Mouse (Mus musculus) right cerebral cortex, postnatal 25 days (tissue): ENCODE measurements around the gene Ppfia3.
"Not testable (repeated sequence)": the region's sequence is repeated elsewhere in the genome, so short reads cannot be mapped to it uniquely, and the experiment has no call there.

Experiments used
- DNase-seq: peaks from one replicate; pipeline ENCODE4 v3.0.0; 2022

Ppfia3 gene

GRCm38 (mm10) chr7:45376057-45376456 is 9.2 kb upstream of the Ppfia3 start:
- peak; percentile 44 for DNase-seq

- DNase-seq: no peak
These were observed 7.8 kb upstream of the Ppfia3 start for GRCm38 (mm10) chr7:45374620-45375019.

GRCm38 (mm10) chr7:45372371-45372770 is 5.6 kb upstream of the Ppfia3 start:
- no peak for DNase-seq

- DNase-seq: peak; percentile 91
These were observed 3.9 kb upstream of the Ppfia3 start, which contains the start of gene Lin7b for GRCm38 (mm10) chr7:45370475-45371311. Gene Lin7b (minus strand): TSS chr7:45370583.

DNA sequence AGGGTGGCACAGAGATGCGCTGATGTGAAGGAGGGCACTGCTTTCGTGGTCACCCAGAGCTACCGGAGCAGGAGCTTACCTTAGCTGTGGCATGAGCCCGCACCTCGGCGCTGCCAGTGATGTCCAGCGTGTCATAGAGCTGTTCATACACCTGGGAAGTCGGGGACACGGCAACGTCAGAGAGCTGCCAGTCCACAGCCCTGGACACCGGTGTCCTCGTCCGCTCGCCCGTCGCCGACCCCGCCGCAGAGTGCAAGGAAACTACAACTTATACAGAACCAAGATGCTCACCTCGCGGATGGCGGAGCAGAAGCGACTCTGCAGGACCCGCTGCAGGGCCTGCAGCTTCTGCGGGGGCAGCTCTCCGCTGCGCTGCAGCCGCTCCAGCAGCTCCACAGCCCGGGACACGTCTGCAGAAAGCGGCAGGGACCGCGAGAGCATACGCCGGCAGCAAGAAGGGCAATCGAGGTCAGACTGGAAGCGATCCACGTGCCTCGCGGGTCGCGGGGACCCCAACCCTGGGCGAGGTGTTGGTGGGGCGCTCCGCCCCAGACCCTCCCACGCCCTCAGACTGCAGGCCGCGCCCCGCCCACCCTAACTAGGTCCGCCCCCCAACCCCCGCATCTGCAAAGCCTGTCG is 3.1 kb upstream of the Ppfia3 start:
- DNase-seq: no peak

- no peak for DNase-seq
These were observed 2.4 kb upstream of the Ppfia3 start for GRCm38 (mm10) chr7:45369022-45369745.

GRCm38 (mm10) chr7:45368178-45368577 is 1.4 kb upstream of the Ppfia3 start:
- peak; percentile 43 for DNase-seq

DNA sequence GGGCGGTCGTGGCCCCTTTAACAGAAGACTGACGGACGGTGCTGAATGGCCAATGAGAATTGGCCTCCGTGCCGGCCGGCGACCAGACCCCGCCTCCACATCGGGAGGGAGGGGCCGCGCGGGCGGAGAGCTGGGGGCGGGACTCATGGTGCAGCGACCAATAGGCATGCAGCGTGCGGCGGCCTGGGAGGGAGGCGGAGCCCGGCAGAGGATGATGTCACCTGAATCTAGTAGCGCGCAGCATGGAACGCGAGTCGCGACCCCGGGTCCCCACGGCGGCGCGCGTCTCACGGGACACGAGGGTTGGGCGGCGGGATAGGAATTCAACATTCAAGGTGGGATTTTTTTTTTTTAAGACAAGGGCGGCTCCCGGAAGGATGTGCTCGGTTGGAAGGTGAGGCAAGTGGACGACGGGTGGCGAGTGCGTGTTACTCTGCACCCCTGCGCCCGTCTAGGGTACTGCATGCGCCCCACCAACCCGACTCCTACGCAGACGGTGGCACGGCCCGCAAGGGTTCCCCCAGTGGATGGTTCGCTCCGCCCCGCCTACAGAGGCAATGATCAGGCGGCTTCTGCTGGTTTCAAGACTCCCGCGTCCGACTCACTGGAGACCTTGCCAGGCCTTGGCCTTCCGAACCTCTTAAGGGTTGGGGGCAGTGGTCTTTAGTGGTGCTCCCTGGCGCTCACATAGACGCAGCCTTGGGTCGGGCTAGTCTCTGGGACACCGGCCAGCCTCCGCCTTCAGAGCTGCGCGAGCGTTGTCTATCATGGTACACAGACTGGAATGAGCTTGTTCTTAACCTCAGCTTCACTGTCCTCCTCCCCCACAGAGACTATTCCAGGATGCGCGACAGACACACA is 431 bp upstream of the Ppfia3 start:
- DNase-seq: peak; percentile 99

DNA sequence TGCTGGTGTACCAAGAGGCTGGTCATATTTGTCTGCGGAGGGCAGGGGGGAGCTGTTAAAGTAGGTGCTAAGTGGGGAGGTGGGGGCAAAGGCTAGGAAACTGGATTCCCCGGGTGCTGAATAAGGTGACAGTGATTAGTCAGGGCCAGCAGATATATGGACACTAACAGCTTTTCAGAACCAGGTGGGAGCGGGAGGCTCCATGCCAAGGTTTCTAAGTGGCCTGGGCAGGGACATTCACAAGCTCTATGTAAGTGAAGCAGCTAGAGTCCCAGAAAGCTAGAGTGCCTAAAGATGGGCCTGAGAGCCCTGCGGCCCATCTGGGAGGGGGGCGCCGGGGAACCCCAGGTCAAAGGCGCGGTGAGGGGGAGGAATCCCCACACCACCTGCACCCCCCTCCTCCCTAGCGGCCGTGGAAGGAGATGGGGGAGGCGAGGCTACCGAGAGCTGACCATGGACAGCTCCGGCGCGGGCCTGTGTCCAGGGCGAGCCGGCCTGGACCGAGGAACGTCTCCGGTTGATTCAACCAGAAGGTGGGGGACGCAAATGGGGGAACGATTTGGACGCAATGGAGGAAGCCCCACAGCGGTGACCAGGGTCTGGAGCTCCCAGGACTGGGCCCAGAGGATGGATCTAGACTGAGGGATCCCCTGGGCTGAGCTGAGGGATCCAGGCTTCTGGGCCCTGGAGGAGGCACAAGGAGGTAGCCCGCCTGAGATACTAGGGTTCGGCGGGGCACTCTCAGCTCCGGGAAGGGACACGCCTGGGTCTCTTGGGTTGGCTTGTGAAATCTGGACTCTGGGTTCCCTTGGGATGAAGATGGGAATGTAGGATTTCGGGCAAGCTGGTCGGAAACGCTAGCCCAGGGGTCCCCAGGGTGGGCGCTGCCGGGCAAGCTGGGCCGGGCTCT is 822 bp downstream of the Ppfia3 start:
- DNase-seq: peak; percentile 47

- DNase-seq: no peak
These were observed 2.8 kb downstream of the Ppfia3 start for GRCm38 (mm10) chr7:45363983-45364382.

GRCm38 (mm10) chr7:45362801-45363200 is 4.0 kb downstream of the Ppfia3 start:
- DNase-seq: no peak

DNA sequence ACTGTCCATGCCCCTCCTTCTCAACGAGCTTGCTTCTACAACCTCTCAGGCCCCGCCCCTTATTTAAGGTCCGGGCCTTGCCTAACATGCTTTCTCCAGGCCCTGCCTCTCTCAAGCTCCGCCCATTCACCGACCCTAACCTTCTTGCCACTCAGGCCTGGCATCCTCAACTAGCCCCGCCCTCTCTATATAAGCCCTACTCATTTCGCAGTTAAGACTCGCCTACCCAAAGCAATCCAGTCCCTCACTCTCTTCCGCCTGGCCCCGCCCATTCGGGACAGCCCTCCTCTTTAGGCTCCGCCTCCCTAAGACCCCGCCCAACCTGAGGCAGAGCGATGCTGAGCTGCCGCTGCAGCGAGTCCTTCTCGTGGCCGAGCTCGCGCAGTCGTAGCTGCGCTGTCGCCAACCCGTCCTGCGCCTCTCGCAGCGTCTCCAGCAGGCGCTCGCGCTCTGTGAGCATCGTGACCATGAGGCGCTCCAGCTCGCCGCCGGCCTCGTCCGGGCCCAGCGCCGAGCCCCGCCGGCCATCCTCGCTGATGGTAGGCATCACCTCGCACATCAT is 5.5 kb downstream of the Ppfia3 start:
- peak; percentile 87 for DNase-seq

GRCm38 (mm10) chr7:45360404-45361125 is 6.3 kb downstream of the Ppfia3 start:
- DNase-seq: no peak

DNA sequence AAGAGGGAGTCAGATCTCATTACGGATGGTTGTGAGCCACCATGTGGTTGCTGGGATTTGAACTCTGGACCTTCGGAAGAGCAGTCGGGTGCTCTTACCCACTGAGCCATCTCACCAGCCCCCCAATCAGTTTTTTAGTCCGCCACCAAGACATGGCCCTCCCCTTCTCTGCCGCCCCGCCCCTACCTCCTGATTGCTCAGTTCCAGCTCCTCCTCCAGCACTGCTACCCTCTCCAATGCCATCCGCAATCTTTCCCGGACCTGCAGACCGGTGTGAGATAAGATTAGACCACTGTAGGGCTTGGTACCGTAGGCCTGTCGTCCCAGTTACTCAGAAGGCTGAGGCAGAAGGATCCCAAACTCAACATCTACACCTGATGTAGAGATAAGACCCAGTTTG is 7.7 kb downstream of the Ppfia3 start:
- not testable (repeated sequence) for DNase-seq

DNA sequence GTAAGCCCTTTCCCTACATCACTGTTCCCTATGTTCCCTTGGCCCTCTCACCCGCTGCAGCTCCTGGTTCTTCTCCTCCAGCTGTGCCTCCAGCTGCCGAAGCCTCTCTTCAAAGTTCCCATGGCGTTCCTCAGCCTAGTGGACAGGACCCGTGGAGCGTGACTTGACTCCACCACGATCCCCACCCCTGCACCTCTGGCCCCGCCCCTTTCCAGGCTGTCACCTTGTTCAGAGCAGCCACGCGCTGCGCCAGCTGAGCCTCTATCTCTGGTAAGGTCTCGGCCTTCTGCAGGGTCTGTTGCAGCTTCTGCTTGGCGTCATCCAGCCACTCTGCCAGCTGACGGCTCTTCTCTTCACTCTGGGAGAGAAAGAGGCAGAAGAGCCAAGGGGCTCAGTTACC is 10.7 kb downstream of the Ppfia3 start:
- no peak for DNase-seq

- DNase-seq: no peak
These were observed 11.3 kb downstream of the Ppfia3 start for GRCm38 (mm10) chr7:45355318-45356020.

DNA sequence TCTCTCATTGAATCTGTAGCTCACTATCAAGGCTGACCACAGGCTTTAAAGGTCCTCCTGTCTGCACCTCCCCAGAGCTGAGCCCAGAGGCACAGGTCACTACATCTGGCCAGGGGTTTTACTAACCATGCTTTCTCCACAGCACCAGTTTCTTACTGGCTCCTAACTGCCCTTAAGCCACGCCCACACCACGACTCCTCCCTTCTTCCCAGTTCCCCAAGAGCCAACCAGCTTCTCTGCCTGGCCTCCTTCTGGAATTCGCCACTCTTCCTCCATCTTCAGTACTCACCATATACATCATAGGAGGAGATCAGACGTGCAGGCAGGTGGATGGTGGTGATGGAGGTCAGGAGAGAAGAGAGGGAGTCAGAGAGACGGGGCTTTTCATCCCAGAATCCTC is 13.8 kb downstream of the Ppfia3 start:
- no peak for DNase-seq

DNA sequence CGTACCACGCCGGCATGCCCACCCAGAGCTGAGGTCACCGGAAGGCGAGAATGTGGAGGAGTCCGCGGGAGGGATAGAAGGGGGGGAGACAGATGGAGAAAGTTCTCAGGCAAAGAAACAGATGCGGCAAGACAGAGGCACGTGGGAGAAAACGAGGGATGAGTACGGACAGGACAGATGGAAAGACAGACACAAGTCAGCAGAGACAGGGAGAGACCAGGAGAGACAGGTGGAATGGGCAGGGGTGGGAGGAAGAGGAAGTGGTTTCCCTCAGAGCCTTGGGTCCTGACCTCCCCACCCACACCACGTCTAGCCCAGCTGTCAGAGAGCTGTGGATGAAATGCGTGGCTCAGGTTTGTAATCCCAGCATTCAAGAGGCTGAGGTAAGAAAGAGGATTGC is 19.9 kb downstream of the Ppfia3 start:
- DNase-seq: peak; percentile 25

GRCm38 (mm10) chr7:45343543-45343942 is 23.3 kb downstream of the Ppfia3 start:
- no peak for DNase-seq

GRCm38 (mm10) chr7:45342081-45342480 is 24.7 kb downstream of the Ppfia3 start:
- no peak for DNase-seq
